Mouse (Mus musculus) layer of hippocampus, postnatal 14 days (tissue): ENCODE results near the gene Klhdc8b. TPM values are rescaled to one million over a fixed set of nuclear protein-coding genes. Genes with fewer than 3 reads are reported as not detected.

ENCODE experiments used
- DNase-seq, 2 experiments: peaks; one replicate each; pipeline ENCODE4 v3.0.0; 2021 to 2022; ENCODE audit warnings: low spot score in 2 of 2, mixed read lengths in 1 of 2
- total RNA-seq, 2 experiments: library from RNA; stranded (reverse); gene quantifications; 2 replicates each; pipeline ENCODE4 v1.2.3; 2021

Klhdc8b gene
- total RNA-seq, 2 experiments from 2014 or later = 17.5 to 18.4 TPM

DNA sequence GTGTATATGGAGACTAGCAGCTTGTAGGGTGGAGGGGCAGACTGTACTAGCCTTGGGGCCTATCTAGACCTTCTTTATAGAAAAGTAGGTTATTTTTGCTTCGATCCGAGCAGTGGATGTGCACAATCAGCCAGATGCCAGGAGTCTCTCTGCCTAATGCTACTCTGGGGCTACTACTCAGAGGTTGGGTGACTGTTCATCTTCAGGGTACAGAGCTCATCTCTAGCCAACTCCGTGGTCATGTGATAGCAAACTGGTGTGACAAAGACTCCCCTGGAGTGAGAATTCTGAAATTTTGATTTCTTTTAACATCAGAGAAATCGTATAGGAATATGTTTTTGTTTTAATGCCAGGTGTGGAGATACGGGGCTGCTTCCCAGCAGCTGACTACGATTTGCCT lies 8.5 kb downstream of the Klhdc8b start:
- DNase-seq = no peak

DNA sequence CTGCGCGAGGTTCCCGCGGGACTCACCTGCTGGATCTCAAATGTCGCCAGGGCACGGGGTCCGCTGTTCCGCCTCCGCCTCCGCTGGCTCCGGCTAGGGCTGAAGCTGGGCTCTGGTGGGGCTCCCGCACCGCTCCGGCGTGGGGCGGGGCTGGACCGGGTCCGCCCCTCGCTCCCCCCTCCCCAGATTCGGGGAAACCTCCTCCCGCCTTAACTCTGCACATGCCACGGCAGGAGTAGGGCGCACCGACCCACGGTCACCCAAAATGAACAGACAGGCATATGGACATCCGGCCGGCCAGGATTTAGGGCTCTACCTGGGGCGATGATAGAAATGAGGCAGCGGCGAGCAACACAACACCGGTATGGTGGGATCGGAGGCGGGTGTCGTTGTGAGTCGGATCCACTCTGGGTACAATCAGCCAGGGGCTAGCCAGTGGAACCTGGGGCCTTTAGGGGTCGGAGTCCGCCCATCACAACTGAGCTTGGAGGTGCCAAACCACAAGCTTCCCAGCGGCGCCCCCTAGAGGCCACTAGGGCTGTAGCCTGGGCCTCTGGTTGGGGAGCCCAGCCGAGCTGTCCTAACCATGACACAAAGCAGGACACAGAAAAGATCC lies 9.0 kb downstream of the Klhdc8b start:
- DNase-seq = peak; percentile 85 to 87

DNA sequence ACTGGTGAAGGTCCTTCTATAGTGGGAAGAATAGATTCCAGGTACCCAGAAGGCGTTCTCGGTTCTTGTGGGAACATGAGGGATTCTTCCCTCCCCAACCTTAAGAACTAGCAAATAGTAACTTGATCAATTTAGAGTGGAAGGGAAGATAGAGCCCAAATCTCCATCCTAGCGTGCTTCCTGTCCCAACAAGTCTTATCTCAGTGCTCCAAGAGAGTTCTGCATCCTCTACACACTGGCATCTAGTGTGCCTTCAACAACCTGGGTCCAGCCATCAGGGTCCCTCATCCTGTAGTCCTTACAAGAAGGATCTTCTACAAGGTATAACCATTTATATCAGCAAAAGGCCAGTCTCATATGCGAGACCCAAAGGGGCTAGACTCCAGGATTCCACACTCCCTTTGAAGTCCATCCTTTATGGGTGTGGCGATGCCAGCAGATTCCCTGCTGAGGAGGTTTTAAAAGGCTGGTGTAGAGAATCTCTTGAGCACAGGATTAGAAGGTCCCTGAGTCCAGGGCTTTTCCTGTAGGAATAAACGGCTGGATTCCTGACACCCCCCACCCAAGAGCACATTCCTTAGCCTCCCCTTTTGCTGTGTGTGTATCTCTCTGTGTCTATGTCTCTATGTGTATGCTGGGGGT lies 9.7 kb downstream of the Klhdc8b start:
- no peak for DNase-seq

DNA sequence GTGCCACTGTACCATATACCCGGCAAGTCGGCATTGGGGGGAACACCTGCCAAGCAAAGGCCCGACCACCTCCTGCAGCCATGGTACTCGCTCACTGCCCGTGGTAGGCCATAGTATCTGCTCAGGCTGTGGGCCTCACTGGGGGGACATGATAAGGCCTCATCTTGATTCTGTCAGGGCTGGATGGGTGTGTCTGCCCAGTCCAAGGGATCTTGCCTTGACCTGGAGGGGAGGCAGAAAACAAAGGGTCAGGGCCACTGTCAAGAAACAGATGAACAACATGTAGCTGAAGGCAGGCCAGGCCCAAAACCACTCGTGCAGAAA lies 10.2 kb downstream of the Klhdc8b start:
- no peak for DNase-seq

DNA sequence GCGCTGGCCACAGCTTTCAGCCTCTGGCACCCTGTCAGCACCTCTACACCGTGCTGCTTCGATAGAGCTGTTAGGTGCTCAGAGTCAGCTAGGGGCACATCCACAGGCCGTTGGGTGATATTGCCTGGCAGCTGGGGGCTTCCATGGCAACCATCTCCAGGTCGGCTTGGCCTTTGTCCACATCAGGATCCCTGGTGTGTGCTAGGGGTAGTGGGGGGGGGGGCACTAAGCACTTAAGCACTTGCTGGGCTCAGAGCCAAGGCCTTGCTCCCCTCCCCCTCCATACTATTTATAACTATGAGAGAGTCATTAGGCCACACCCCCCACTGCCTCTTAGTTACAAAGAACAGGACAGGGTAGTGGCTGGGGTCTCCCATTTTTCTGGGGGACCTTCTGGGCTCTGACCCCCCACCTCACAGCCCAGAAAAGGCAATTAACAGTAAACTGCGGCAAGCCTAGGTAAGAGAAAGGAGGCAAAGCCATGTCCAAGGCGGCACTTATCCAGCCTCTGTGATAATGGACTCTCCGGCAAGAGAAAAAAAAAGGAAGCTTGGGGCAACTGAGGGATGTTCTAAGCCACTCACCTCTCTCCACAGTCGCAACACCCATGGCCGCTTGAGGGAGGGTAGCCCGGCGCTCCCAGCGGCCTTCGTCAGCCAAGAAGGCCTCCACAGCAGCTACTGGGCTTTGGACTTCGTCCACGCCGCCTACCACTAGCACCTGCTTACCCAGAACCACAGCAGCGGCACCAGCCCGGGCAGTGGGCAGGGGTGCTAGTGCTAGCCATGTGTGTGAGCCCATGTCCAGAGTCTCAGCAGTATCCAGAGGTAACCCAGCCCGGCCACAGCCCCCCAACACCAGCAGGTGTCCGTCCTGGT lies 10.8 kb downstream of the Klhdc8b start:
- DNase-seq = no peak

DNA sequence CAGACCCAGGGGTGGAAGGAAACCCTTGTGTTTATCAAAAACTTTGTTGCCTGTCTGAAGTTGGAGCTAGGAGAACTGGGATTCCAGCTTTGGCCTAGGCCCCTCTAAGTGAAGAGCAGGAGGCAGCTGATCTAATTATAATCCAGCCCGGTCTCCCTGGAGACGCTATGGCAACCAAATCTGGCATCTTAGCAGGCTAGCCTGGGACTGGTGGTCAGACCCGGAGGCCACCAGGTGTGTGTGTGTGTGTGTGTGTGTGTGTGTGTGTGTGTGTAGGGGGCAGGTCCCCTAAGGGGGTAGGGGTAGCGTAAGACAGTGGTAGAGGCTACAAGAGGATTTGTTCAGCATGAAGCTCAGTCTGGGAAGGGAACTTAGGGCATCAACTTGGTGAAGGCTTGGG lies 11.5 kb downstream of the Klhdc8b start:
- DNase-seq = peak; percentile 64 to 65

DNA sequence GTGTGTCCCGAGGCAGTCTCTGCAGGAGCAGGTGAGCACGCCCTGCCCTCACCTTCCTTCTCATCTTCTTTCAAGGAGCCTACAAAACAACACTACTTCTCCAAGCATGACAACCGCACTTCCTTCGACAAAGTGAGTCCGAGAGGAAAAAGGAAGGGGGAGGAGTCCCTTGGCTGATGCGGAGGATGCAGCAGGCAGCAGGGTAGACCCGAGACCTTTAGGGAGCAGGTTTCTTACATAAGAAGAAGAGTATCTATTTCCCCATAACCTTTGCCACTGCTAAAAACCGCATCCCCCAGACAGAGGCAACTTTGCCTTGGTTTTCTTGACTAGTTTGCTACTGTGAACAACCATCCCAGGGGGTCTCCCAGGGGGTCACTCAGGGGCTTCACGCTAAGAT lies 16.3 kb downstream of the Klhdc8b start:
- DNase-seq = no peak

DNA sequence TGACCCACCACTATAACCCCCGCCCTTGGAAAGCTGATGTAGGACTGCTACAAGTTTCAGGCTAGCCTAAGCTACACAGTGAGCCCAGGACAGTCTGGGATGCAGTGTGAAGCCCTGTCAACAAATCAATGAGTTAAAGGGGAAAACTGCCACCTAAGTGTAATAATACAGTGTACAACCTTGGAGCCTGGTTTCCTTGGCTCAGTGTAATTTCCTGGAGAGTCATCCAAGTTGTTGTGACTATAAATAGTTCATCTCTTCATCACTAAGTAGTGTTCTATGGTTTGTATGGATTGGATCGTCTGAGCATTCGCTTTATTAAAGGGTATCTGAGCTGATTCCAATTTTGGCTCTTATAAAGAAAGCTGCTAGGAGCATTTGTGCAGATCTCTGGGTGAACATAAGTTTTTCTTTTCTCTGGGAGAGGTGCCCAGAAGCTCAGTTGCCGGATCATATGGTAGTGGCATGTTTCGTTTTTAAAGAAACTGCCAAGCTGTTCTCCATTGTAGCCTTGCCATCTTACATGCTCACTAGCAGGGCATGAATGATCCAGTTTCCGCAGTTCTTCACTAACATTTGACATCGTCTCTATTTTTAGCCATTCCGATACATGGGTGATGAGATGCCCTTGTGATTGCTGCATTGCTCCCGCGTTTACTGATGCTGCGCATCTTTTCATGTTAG lies 20.0 kb downstream of the Klhdc8b start:
- peak; percentile 61 to 91 for DNase-seq

DNA sequence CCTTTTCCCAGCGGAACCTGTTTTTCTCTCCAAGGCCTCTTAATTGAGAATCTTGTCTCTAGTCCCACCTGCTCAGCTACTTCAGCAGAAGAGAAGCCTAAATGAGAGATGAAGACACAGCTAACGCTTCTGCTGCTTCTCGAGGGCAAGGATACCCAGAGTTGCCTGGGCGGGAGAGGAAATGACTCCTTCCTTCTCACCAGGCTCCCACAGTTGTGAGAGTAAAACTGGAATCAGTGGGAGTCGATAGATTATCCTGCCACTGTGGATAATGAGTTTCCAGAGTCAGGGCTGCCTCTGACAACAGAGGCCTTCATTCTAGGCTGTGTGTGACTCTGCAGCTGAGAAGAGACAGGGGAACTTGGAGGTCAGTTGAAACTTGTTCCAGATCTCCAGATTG lies 20.9 kb downstream of the Klhdc8b start:
- no peak for DNase-seq

DNA sequence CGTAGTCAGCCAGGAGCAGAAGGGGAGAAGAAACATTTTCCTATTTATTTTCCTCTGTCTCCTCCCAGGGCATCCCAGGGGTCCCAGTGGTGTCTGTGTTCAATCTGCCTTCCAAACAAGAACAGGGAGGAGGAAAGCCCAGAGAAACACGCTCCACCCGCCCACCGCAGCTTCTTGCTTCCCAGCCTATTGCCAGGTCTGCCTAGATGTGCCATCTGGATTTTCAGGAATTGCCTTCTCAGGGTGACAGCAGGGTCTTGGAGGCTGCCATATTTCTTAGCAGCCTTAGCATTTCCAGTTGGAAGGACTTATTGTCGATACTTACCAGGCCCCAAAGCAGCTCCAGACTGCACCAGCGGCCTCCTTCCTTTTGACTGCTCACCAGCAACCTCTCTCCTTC lies 22.2 kb downstream of the Klhdc8b start:
- no peak for DNase-seq

DNA sequence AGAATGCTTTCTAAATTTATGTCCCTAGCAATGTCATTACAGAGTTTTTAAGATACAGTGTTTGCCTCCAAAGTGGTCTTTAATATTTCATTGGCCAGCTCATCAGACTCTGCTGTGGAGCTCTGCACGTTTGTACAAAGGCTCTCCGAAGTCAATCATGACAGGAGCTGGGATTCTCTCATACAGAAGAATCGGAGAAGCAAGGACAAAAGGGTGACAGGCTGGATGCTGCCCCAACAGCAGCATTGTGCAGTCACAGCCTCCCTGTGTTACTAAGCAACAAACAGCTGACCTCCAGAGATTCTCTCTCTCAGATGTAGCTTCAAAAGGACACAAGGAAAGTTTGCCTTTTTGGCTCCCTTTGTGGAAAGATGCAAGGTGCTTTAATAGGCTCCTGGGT lies 25.2 kb downstream of the Klhdc8b start, which contains the start of gene BC048562:
Gene BC048562 (plus strand): TSS at position 301 of the 400 bp plus-strand sequence.
- no peak for DNase-seq

DNA sequence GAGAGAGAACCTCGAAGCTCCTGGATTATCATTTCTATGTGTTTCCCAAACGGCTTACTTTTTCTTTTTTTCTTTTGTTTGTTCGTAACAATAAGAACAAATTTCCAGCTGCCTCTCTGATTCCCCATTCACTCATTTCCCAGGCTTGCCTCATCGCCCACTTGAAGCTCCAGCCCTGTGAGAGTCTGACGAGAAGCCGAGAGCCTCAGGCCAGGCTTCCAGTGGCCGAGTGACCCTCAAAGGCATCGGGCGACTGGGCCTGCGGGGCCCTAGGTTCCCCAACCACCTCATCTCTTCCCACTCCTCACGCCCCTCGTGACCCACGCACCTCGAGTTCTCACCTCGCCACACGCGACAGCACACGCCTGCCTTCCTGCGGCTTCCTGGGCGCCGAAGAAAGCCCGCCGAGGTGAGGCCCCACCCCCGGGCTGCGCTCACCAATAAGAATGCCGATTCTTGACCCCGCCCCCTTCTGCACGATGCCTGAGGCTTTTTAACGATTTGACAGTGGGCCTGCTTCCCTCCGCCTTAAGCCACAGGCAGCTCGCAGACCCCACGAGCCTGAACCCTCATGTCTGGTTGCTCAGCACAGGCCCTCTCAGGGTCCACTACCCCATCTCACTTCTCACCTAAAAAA lies 29.8 kb downstream of the Klhdc8b start:
- DNase-seq = no peak

DNA sequence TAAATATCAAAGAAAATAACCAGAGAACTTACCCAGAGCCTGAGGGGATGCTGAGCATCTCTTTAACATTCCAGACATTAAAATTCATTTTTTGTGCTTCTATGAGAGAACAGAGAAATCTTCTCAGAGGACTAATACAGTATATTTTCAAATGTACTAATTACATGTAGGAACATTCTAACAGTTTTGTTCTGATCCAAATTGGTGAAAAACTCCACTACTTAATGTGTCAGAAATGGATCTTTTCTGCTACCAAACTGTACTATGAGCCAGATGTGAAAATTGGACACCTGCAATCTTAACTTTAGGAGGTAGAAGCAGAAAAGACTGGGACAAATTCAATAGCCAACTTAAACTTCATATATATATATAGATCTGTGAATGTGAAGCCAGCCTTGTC lies 33.0 kb downstream of the Klhdc8b start, which contains the start of gene Ccdc36:
Gene Ccdc36 (minus strand): TSS at position 101 of the 400 bp plus-strand sequence.
- DNase-seq = no peak

DNA sequence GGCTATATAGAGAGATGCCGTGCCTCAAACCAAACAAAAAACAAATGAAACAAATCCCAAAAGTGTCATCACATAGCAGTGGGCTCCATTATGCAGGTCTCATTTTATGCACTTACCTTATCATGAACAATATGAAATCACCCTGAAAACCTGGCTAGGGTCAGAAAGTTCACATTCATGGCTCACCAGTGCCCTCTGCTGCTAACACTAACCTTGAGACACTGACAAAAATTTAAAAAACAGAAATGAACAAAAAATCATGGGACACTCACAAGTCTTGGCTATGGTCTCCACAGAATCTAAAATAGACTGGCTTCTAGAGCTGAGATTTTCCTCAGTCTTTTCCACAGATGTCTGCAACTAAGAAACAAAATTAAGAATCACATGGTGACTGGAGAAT lies 49.2 kb downstream of the Klhdc8b start:
- DNase-seq = peak in 1 of 2 experiments; percentile 18

DNA sequence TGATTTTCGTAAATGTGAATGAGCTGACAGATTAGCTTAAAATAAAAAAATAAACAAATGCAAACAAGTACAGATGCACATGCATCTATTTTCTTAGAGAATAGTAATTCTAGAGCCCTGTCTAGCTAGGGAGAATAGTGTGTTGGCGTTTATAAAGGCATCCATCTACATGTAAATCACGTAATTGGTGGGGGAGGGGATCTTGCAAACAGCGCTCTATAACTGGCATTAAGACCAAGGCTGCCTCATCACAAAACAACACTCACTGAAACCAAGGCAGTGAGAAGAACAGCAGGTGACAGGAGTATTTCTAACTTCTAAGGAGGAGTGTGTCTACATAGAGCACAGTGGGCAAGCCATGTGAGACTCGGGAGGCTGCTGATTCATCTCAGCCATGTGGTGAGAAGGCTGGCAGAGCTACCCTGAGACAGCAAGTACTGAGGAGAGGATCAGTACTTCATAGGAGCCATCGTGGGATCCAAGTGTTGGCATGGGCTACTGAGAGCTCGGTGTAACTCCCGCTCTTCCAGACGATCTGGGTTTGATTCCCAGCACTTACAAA lies 49.9 kb downstream of the Klhdc8b start:
- peak; percentile 25 to 51 for DNase-seq

DNA sequence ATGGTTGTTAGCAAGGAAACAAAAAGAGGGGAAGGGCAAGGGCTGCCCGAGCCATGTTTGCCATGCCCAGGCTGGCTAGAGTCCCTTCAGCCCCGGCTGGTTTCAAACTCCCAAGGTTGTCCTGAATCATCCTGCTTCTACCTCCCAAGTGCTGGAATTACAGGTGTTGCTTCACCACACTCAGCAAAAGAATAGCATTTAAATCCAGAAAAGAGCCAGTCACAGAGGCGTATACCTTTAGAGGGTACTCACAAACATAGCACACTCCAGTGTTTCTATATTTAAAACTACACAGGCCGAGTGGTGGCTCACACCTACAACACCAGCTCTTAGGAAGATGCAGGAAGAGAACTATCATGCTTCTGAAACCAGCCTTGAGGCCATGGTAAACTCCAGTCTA lies 51.8 kb downstream of the Klhdc8b start:
- no peak for DNase-seq

DNA sequence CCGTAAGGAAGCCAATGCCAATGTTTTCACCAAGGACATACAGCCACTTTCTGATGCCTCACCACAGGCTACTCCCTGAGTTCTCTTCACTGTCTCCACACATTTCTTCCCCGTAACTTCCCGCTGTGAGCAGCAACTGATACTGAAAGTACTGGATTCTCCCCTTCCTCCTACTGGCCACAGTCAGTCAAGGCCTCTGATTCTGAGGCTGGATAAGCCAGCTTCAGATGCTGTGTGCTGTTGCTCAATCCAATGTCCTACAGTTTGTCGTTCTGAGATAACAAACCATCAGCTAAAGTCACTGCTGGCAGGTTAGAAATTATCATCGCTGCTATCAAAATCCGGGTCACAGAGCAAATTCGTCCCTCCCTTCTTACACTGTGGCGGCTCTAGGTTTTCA lies 56.9 kb downstream of the Klhdc8b start:
- no peak for DNase-seq

DNA sequence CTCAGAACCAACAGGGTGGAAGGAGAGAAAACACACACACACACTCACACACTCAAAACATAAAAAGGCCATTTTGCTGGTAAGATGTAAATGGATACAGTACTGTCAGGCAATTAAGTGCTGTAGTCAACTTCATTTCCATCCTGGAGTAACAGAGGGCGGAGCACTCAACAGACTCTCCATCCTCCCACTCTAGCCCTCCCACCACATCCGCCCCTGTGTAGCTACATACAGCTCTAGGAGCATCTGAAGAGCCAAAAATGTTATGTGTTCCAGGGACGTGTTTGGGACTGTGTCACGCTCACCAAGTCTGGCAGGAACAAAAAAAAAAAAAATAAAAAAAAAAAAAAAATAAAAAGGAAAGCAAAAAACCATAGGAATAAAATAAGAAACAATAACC lies 58.3 kb downstream of the Klhdc8b start:
- no peak for DNase-seq

DNA sequence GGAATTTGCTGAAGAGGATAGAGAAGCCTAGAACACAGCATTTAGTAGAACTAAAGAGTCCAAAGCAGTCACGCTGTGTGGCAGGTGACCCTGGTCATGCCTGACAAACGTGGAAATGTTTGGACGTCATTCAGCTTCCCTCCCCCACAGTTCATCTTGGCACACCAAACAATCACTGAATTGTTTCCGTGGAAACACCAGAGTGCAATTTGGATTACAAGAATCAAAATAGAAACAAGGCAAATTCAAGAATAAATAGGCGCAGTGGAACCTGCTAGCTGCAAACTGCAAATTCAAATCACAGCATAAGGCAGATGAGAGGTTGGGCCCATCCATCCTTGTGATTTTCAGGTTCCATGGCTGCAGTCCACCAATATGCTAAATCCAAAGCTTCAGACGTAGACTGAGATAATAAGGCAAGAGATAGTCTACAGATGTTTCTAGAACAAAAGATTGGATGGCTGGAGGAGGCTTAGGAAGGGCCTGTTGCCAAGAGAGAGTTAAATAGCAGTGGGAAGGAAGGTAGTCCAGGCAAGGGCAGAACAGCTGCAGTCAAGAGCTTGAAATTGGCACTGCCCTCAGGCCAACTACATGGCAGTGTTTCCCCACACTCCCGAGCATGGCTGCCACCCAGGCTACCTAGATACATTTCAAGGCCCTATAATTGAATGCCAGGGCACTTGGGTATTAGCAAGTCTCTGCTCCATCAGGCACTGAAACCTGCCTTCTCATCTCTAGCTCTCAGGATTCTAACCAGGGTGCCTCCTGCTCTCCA lies 60.0 kb downstream of the Klhdc8b start:
- peak; percentile 59 to 82 for DNase-seq

DNA sequence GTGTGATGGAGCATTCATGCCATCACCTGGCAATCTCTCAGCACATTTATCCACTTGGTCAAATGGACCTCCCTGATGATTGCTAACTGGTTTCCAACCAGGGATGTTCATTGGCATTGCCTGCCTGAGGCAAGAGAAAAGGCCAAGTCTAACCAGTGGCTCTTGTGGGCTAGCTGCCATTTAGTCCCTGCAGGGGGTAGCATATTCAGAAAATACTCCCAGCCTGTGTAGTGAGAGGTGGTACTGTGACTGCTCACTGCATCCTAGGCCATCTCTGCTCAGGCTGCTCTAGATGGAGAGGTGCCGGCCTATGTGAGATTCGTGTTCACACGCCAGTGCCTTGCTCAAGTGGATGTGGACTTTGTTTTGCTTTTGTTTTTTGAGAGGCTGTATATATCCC lies 63.1 kb downstream of the Klhdc8b start:
- DNase-seq = no peak
